Mouse (Mus musculus) bone marrow, adult 2 months (tissue): ENCODE measurements around the gene 4931406P16Rik.

Experiments
- CTCF ChIP-seq: fragments of 200-500 bp; IDR thresholded peaks from 2 replicates; pipeline ENCODE4 v1.5.1; 2011; ENCODE audit warnings: low read length, control low read depth; ENCODE audit not compliant: control insufficient read depth, insufficient read depth
- POLR2A ChIP-seq: fragments of 200-500 bp; IDR thresholded peaks from 2 replicates; pipeline ENCODE4 v1.6.1; 2011; ENCODE audit warnings: low read depth, mild to moderate bottlenecking, control low read depth, low read length, borderline replicate concordance; ENCODE audit not compliant: control insufficient read depth

- no peak for TF ChIP-seq CTCF
- no peak for TF ChIP-seq POLR2A
Observed at GRCm38 (mm10) chr7:34338445-34339163, 25.3 kb upstream of the 4931406P16Rik start.
